Comparison of ENCODE assay signal across 8 mouse cellular contexts in genomic region chr5:129002571-129003011, GRCm38 (mm10). TPM values are rescaled to one million over a fixed set of nuclear protein-coding genes. Genes with fewer than 3 reads are reported as not detected.
DNase-seq lines count a peak whose midpoint lies in the region; ATAC-seq and TF ChIP-seq lines count a peak whose summit lies in the region.

No protein-coding gene starts in this region.

- no peak overlapping the region for H3K4me2 ChIP-seq in intestine, embryonic 16.5 days (ENCODE audit: low read depth, low read length)
- H3K4me2 ChIP-seq in liver, postnatal 0 days (ENCODE audit: low read depth, low read length): peak overlapping the region; percentile 47
- no peak overlapping the region for H3K4me2 ChIP-seq in forebrain, postnatal 0 days (ENCODE audit: low read depth)

- no peak for TF ChIP-seq CTCF in liver, postnatal 0 days (IDR thresholded peaks at IDR 0.05; ENCODE audit: low read depth)
- TF ChIP-seq CTCF in forebrain, postnatal 0 days (IDR thresholded peaks at IDR 0.05; ENCODE audit: low read depth): no peak

- H3K27ac ChIP-seq in embryonic facial prominence, embryonic 10.5 days (replicated peaks): peak overlapping the region; percentile 66; the same call in 1 of the 2 replicates
- peak overlapping the region; percentile 45 for H3K27ac ChIP-seq in intestine, embryonic 16.5 days (ENCODE audit: low read length)
- peak overlapping the region; percentile 66 for H3K27ac ChIP-seq in liver, postnatal 0 days (ENCODE audit: low read depth)
- H3K27ac ChIP-seq in forebrain, postnatal 0 days (ENCODE audit: low read depth, low read length): no peak overlapping the region

- peaks cover 24% of the 10 kb centered on the region for H3K36me3 ChIP-seq in embryonic facial prominence, embryonic 10.5 days (replicated peaks)
- H3K36me3 ChIP-seq in intestine, embryonic 16.5 days (ENCODE audit: control insufficient read depth, insufficient read depth, low read length): no peaks in the 10 kb centered on the region
- peaks cover 34% of the 10 kb centered on the region for H3K36me3 ChIP-seq in liver, postnatal 0 days (replicated peaks; ENCODE audit: insufficient read depth, low read length)
- peaks cover 13% of the 10 kb centered on the region; the same call in 1 of the 2 replicates for H3K36me3 ChIP-seq in forebrain, postnatal 0 days (ENCODE audit: insufficient read depth)

- WGBS in embryonic facial prominence, embryonic 10.5 days: 54% methylated on average over 14 of the region's 14 CpGs
- WGBS in intestine, embryonic 16.5 days: 40% methylated on average over 14 of the region's 14 CpGs
- WGBS in liver, postnatal 0 days (ENCODE audit: insufficient replicate concordance): 12% methylated on average over 14 of the region's 14 CpGs
- WGBS in forebrain, postnatal 0 days: 64% methylated on average over 14 of the region's 14 CpGs

- DNase-seq in adrenal gland, postnatal 10 days: peak; percentile 35
- DNase-seq in adrenal gland, postnatal 25 days: no peak
- DNase-seq in embryonic facial prominence, embryonic 10.5 days (ENCODE audit: low spot score): no peak
- DNase-seq in liver, postnatal 0 days: peak; percentile 49
- DNase-seq in cerebellum, adult 11-12 months: no peak
- DNase-seq in forebrain, postnatal 0 days: no peak
- DNase-seq in spleen, postnatal 14 days (ENCODE audit: low spot score in 2 of 2): no peak

- H3K9me3 ChIP-seq in embryonic facial prominence, embryonic 10.5 days: no peaks in the 10 kb centered on the region
- H3K9me3 ChIP-seq in intestine, embryonic 16.5 days (ENCODE audit: control insufficient read depth, low read length): no peaks in the 10 kb centered on the region
- no peaks in the 10 kb centered on the region for H3K9me3 ChIP-seq in liver, postnatal 0 days (ENCODE audit: low read length)
- H3K9me3 ChIP-seq in forebrain, postnatal 0 days (ENCODE audit: low read length): no peaks in the 10 kb centered on the region

- H3K4me3 ChIP-seq in embryonic facial prominence, embryonic 10.5 days: no peak overlapping the region
- H3K4me3 ChIP-seq in intestine, embryonic 16.5 days (ENCODE audit: low read length): no peak overlapping the region
- H3K4me3 ChIP-seq in liver, postnatal 0 days (ENCODE audit: low read depth, low read length): no peak overlapping the region
- no peak overlapping the region for H3K4me3 ChIP-seq in forebrain, postnatal 0 days (ENCODE audit: low read depth, low read length)

- 0 out of 2 replicates have a peak, but pooled peaks cover 5% of the 10 kb centered on the region for H3K27me3 ChIP-seq in embryonic facial prominence, embryonic 10.5 days (replicated peaks; ENCODE audit: low read depth, poor library complexity, severe bottlenecking)
- H3K27me3 ChIP-seq in intestine, embryonic 16.5 days (replicated peaks; ENCODE audit: control insufficient read depth, insufficient read depth, low read length): no peaks in the 10 kb centered on the region
- H3K27me3 ChIP-seq in liver, postnatal 0 days (ENCODE audit: insufficient read depth, low read length): no peaks in the 10 kb centered on the region
- H3K27me3 ChIP-seq in forebrain, postnatal 0 days (ENCODE audit: insufficient read depth, low read length): no peaks in the 10 kb centered on the region

- H3K4me1 ChIP-seq in embryonic facial prominence, embryonic 10.5 days: peaks cover 50% of the 10 kb centered on the region
- peaks cover 19% of the 10 kb centered on the region for H3K4me1 ChIP-seq in intestine, embryonic 16.5 days (ENCODE audit: control insufficient read depth, insufficient read depth, low read length)
- H3K4me1 ChIP-seq in liver, postnatal 0 days (ENCODE audit: insufficient read depth): peaks cover 61% of the 10 kb centered on the region
- 0 out of 2 replicates have a peak, but pooled peaks cover 7% of the 10 kb centered on the region for H3K4me1 ChIP-seq in forebrain, postnatal 0 days (ENCODE audit: insufficient read depth)

- H3K9ac ChIP-seq in intestine, embryonic 16.5 days (ENCODE audit: low read depth, low read length): 0 out of 2 replicates have a peak overlapping the region, but pooled peaks have one; percentile 43
- H3K9ac ChIP-seq in liver, postnatal 0 days (replicated peaks): no peak overlapping the region
- no peak overlapping the region for H3K9ac ChIP-seq in forebrain, postnatal 0 days

- ATAC-seq in intestine, embryonic 16.5 days: peak; percentile 58
- ATAC-seq in liver, postnatal 0 days: peak; percentile 35
- no peak for ATAC-seq in forebrain, postnatal 0 days

- TF ChIP-seq EP300 in liver, postnatal 0 days (IDR thresholded peaks at IDR 0.05; ENCODE audit: low read depth): peak; percentile 25; the same call in 1 of the 2 replicates

RNA-seq across cellular contexts. Expression of gene Stx2, which starts 5.8 kb away (rescaled TPM):
- 10 to 100 TPM; 30.3 to 36.5 TPM for total RNA-seq in adrenal gland, postnatal 10 days (2021)
- 34.1 and 43.9 TPM in 2 replicates for total RNA-seq in adrenal gland, postnatal 25 days (2021)
- 22.2 and 24.9 TPM in 2 replicates for polyA plus RNA-seq in embryonic facial prominence, embryonic 10.5 days (2016; fragmentation: Nextera tagmentation; extraction: Ambion mirVana)
- polyA plus RNA-seq in intestine, embryonic 16.5 days (2015; fragmentation: Nextera tagmentation; extraction: Ambion mirVana): 18.6 and 19.9 TPM in 2 replicates
- 30.9 and 35.6 TPM in 2 replicates for polyA plus RNA-seq in liver, postnatal 0 days (2015; fragmentation: Nextera tagmentation; extraction: Ambion mirVana)
- total RNA-seq in forebrain, postnatal 0 days (2014; rRNA removed): 17.4 and 18.5 TPM in 2 replicates
- polyA plus RNA-seq in forebrain, postnatal 0 days (2015; fragmentation: Nextera tagmentation; extraction: Ambion mirVana): 9.4 and 12.5 TPM in 2 replicates

RNA-seq across cellular contexts. Expression of gene Ran, which starts 17.3 kb away (rescaled TPM):
- 100 to 1,000 TPM; 183 to 187 TPM for total RNA-seq in adrenal gland, postnatal 10 days (2021)
- total RNA-seq in adrenal gland, postnatal 25 days (2021): 194 and 222 TPM in 2 replicates
- polyA plus RNA-seq in embryonic facial prominence, embryonic 10.5 days (2016; fragmentation: Nextera tagmentation; extraction: Ambion mirVana): 958 and 1,014 TPM in 2 replicates
- polyA plus RNA-seq in intestine, embryonic 16.5 days (2015; fragmentation: Nextera tagmentation; extraction: Ambion mirVana): 437 and 508 TPM in 2 replicates
- polyA plus RNA-seq in liver, postnatal 0 days (2015; fragmentation: Nextera tagmentation; extraction: Ambion mirVana): 183 and 206 TPM in 2 replicates
- total RNA-seq in forebrain, postnatal 0 days (2014; rRNA removed): 258 and 312 TPM in 2 replicates
- 330 and 336 TPM in 2 replicates for polyA plus RNA-seq in forebrain, postnatal 0 days (2015; fragmentation: Nextera tagmentation; extraction: Ambion mirVana)

RNA-seq across cellular contexts. Expression of gene Rimbp2, which starts 49.3 kb away (rescaled TPM):
- total RNA-seq in adrenal gland, postnatal 10 days (2021): 1 to 10 TPM; 5.2 to 8.0 TPM
- total RNA-seq in adrenal gland, postnatal 25 days (2021): 5.9 and 7.5 TPM in 2 replicates
- polyA plus RNA-seq in embryonic facial prominence, embryonic 10.5 days (2016; fragmentation: Nextera tagmentation; extraction: Ambion mirVana): 0.33 and 0.42 TPM in 2 replicates
- 0.67 and 0.84 TPM in 2 replicates for polyA plus RNA-seq in intestine, embryonic 16.5 days (2015; fragmentation: Nextera tagmentation; extraction: Ambion mirVana)
- polyA plus RNA-seq in liver, postnatal 0 days (2015; fragmentation: Nextera tagmentation; extraction: Ambion mirVana): not detected in 2 replicates
- 18.8 and 25.6 TPM in 2 replicates for total RNA-seq in forebrain, postnatal 0 days (2014; rRNA removed)
- polyA plus RNA-seq in forebrain, postnatal 0 days (2015; fragmentation: Nextera tagmentation; extraction: Ambion mirVana): 3.9 and 4.6 TPM in 2 replicates

Comparison
In these comparisons a context has a peak if more than half of its experiments do, and no peak if none do; other contexts are left out.
1. DNase-seq: peak in adrenal gland, postnatal 10 days (single experiment) and liver, postnatal 0 days (single experiment); none in adrenal gland, postnatal 25 days (single experiment), embryonic facial prominence, embryonic 10.5 days (single experiment), cerebellum, adult 11-12 months (single experiment), forebrain, postnatal 0 days (single experiment) and spleen, postnatal 14 days (0 of 2).